Mouse (Mus musculus) forebrain, embryonic 14.5 days (tissue): ENCODE results near the gene Mllt6. TPM values are rescaled to one million over a fixed set of nuclear protein-coding genes. Genes with fewer than 3 reads are reported as not detected.

Source experiments
- ATAC-seq: fragments of 200-750 bp; cut with Nextera tagmentation; 2 replicates; pipeline ENCODE4 v1.8.0; 2017; ENCODE audit warnings: mild to moderate bottlenecking, moderate library complexity
- DNase-seq: peaks from one replicate; pipeline ENCODE4 v3.0.0-alpha.2; 2015; ENCODE audit warnings: low spot score
- H3K27ac ChIP-seq: fragments of 300-500 bp; sonication (generic); 2 replicates; pipeline ENCODE4 v1.5.1; 2014; ENCODE audit warnings: low read depth, mild to moderate bottlenecking, control low read depth, low read length, moderate library complexity
- H3K27me3 ChIP-seq: fragments of 300-500 bp; sonication (generic); replicated peaks from 2 replicates; pipeline ENCODE4 v1.6.1; 2014; ENCODE audit warnings: low read length, control low read depth, mixed read lengths; ENCODE audit not compliant: control insufficient read depth, insufficient read depth
- H3K36me3 ChIP-seq: fragments of 300-500 bp; sonication (generic); 2 replicates; pipeline ENCODE4 v1.6.1; 2014; ENCODE audit warnings: low read length, control low read depth; ENCODE audit not compliant: control insufficient read depth, insufficient read depth
- H3K4me1 ChIP-seq: fragments of 300-500 bp; sonication (generic); 2 replicates; pipeline ENCODE4 v1.6.1; 2014; ENCODE audit warnings: antibody characterized with exemption, low read length, control low read depth; ENCODE audit not compliant: control insufficient read depth, insufficient read depth
- H3K4me2 ChIP-seq: fragments of 300-500 bp; sonication (generic); 2 replicates; pipeline ENCODE4 v1.6.1; 2014; ENCODE audit warnings: mild to moderate bottlenecking, control low read depth, low read length
- H3K4me3 ChIP-seq: fragments of 300-500 bp; sonication (generic); 2 replicates; pipeline ENCODE4 v1.5.1; 2014; ENCODE audit warnings: low read depth, low read length, control low read depth
- H3K9ac ChIP-seq: fragments of 300-500 bp; sonication (generic); 2 replicates; pipeline ENCODE4 v1.6.1; 2014; ENCODE audit warnings: mild to moderate bottlenecking, low read length, control low read depth, moderate library complexity
- H3K9me3 ChIP-seq: fragments of 300-500 bp; sonication (generic); replicated peaks from 2 replicates; pipeline ENCODE4 v1.6.1; 2016; ENCODE audit warnings: low read length, control low read depth, mixed read lengths; ENCODE audit not compliant: control insufficient read depth
- WGBS: fragments of 180-500 bp; shearing (Covaris S2); extraction: QIAGEN DNeasy Blood & Tissue Kit; methylation state at CpG from one replicate; pipeline ENCODE4 v1.1.7; 2014; 5-methylcytosine and 5-hydroxymethylcytosine counted together
- polyA plus RNA-seq: library from polyadenylated mRNA; unstranded; fragments of >200 nt; fragmentation: Nextera tagmentation; extraction: Ambion mirVana; gene quantifications from 2 replicates; pipeline ENCODE4 v1.2.1, GENCODE M21; 2014

Gene Mllt6
- polyA plus RNA-seq, 1 experiment from 2014 or later, result 5.0 TPM

DNA sequence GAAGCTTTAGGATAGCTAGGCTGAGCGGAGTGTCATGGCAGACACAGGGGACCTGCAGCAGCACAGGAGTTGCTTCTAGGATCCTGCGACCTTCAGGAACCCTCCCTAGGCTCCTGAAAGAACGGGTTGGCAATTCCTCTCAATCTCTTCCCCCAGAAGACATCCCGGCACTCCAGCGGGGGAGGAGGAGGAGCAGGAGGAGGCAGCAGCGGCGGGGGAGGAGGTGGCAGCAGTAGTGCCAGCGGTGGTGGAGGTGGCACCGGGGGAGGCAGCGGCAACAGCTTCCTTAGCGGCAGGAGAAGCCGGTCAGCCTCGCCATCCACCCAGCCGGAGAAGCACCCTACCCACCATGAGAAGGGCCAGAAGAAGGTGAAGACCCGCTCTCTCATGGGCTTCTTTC is 6.1 kb downstream of the Mllt6 start:
- no peaks in the 10 kb centered on the region for H3K9me3 ChIP-seq
- no peaks in the 10 kb centered on the region for H3K27me3 ChIP-seq
- peak overlapping the region; percentile 58; the same call in 1 of the 2 replicates for H3K27ac ChIP-seq
- no peak overlapping the region for H3K4me3 ChIP-seq
- no peak overlapping the region for H3K9ac ChIP-seq
- WGBS, result 41% methylated on average over 15 of the region's 15 CpGs
- no peak overlapping the region for H3K4me2 ChIP-seq
- H3K4me1 ChIP-seq, result peaks cover 21% of the 10 kb centered on the region
- ATAC-seq (no peak), DNase-seq (no peak)
- H3K36me3 ChIP-seq, result peaks cover 76% of the 10 kb centered on the region

- Histone ChIP-seq H3K27me3 (no peaks in the 10 kb centered on the region), H3K9me3 (no peaks in the 10 kb centered on the region), H3K9ac (no peak overlapping the region), H3K36me3 (peaks cover 82% of the 10 kb centered on the region), H3K4me1 (peaks cover 18% of the 10 kb centered on the region), H3K4me2 (no peak overlapping the region), H3K27ac (peak overlapping the region; percentile 58; the same call in 1 of the 2 replicates), H3K4me3 (no peak overlapping the region)
- DNase-seq (peak; percentile 70), ATAC-seq (peak; percentile 60)
- WGBS, result 31% methylated on average over 6 of the region's 6 CpGs
These were observed 6.6 kb downstream of the Mllt6 start for GRCm38 (mm10) chr11:97669829-97670228.

DNA sequence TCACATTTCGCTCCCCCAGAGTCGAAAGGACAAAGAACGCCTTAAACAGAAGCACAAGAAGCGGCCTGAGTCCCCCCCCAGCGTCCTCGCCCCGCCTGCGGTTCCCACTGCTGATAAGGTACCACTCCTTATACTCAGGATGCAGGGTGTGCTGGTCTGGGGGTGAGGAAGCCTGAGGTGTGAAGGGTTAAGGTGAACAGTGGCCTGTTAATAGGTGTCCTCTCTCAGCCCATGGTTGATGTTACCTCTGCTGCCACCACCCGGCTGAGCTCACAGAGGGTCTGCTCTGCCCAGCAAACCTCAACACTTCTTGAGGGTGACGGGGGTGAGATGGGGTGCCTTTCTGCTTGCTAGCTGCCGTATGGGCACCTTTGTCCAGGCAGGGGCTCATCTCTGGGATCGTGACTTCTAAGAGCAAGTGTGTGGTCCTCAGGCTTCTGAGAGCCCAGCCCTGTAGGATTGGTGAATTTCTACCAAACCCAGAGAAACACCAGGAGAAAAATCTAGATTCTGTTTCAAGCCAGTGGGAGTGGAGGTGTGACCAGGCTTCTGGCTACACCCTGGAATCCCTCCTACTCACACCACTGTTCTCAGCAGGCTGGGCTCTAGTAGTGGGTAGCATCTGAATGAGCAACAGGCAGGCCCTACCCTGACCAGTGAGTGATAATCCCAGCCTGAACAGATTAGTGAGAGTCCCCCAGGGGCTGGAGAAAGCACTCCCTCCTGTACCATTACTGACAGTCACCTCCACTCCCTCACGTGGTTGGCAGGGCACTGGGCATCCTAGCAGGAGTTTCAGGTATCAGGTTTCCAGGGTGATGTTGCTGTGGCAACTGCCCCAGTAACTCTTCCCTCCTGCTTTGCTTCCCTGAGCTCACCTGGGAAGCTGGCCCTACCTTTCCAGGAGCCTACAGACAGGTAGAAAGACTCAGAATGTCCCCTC is 7.3 kb downstream of the Mllt6 start:
- Histone ChIP-seq H3K4me3 (no peak overlapping the region), H3K27me3 (no peaks in the 10 kb centered on the region), H3K36me3 (peaks cover 88% of the 10 kb centered on the region), H3K4me1 (peaks cover 15% of the 10 kb centered on the region), H3K9ac (no peak overlapping the region), H3K27ac (no peak overlapping the region; the same call in 1 of the 2 replicates), H3K9me3 (no peaks in the 10 kb centered on the region), H3K4me2 (no peak overlapping the region)
- WGBS, result 69% methylated on average over 13 of the region's 13 CpGs
- no peak for ATAC-seq
- no peak for DNase-seq

DNA sequence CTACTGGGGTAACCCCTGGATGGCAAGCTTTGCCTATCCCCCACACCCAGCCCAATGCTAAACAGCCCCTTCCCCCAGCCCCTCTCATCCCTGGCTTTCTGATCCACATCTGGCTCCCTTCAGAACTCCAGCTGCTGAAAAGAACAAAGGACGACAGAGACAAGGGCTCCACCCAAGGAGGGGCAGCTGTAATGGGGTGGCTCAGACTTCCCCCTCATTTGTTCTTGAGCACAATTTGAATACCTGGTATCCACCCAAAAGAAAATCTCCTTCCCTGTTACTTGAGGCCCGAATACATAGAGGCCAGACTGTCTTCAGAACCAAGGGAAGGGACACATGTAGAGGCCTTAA is 7.9 kb downstream of the Mllt6 start:
- Histone ChIP-seq H3K9ac (no peak overlapping the region), H3K27ac (no peak overlapping the region), H3K4me2 (no peak overlapping the region), H3K4me3 (no peak overlapping the region), H3K9me3 (no peaks in the 10 kb centered on the region), H3K27me3 (no peaks in the 10 kb centered on the region), H3K4me1 (peaks cover 15% of the 10 kb centered on the region), H3K36me3 (peaks cover 92% of the 10 kb centered on the region)
- WGBS, result 40% methylated on average over 2 of the region's 2 CpGs
- ATAC-seq, result no peak
- DNase-seq, result no peak

DNA sequence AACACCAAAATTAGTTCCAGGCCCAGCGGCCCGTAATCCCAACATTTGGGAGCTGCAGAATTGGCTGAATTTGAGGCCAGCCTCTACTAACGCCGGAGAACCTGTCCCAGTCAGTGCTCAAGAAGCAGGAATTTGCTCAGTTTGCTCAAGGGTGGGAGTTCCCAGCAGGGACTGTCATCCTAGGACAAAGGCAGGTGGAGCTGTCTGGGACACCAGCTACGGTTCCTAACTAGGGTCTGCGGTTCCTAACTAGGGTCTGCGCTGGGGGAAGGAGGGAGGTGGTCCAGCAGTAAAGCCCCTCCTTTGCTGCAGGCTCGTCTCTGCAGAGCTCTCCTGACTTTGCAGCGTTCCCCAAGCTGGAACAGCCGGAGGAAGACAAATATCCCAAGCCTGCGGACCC is 9.9 kb downstream of the Mllt6 start:
- ATAC-seq (no peak), DNase-seq (no peak)
- Histone ChIP-seq H3K9me3 (no peaks in the 10 kb centered on the region), H3K4me2 (no peak overlapping the region), H3K36me3 (peaks cover 88% of the 10 kb centered on the region), H3K27me3 (no peaks in the 10 kb centered on the region), H3K4me1 (peaks cover 20% of the 10 kb centered on the region), H3K27ac (no peak overlapping the region), H3K9ac (no peak overlapping the region), H3K4me3 (no peak overlapping the region)
- 81% methylated on average over 11 of the region's 11 CpGs for WGBS

DNA sequence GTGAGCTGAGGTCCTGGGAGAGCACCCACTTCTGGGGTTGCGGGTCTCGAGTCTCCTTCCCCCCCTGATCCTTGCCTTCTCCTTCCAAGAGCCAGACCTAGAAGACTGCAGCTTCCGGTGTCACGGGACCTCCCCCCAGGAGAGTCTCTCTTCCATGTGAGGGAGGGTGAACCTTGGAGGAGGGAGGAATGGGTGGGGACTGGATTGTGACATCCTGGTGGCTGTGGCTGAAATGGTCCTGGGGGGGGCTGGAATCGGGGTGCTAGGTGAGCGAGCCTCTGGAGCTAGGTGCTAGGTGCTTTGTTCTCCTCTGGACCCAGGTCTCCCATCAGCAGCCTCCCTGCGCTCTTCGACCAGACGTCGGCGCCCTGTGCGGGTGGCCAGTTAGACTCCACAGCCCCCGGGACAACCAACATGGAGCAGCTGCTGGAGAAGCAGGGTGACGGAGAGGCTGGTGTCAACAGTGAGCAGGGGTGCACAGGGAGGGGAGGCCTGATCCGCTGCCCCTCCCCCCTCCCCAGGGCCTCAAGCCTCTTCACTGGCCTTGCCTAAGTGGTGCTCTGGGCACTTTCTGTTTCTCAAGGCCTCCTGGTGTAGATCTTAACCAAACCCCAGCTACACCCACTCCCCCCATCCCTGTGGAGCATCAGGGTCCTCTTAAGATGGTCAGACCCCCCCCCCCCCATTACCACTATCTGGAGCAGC is 13.0 kb downstream of the Mllt6 start:
- Histone ChIP-seq H3K36me3 (peaks cover 88% of the 10 kb centered on the region), H3K9me3 (no peaks in the 10 kb centered on the region), H3K4me3 (no peak overlapping the region), H3K4me2 (no peak overlapping the region), H3K27me3 (no peaks in the 10 kb centered on the region), H3K9ac (no peak overlapping the region), H3K27ac (no peak overlapping the region), H3K4me1 (peaks cover 5% of the 10 kb centered on the region)
- DNase-seq, result no peak
- WGBS, result 79% methylated on average over 15 of the region's 15 CpGs
- ATAC-seq, result no peak

DNA sequence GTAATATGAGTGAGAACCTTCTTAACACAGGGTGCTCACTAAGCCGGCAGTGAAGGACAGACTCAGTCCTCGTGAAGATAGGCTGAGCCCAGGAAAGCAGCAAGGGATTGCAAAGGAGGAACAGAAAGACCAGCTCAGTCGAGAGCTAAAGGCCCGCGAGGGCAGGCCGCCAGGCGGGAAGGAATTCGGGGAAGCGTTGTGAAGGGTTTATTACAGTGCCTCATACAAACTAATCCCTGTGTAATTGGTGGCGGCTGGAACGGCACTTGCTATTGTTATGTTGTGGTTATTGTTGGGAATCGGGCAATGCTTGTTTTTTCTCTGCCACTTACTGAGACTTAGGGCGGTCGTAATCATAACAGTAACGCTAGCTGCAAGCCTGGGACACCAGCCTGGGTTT is 14.2 kb downstream of the Mllt6 start:
- H3K36me3 ChIP-seq, result peaks cover 88% of the 10 kb centered on the region
- peaks cover 5% of the 10 kb centered on the region for H3K4me1 ChIP-seq
- no peaks in the 10 kb centered on the region for H3K27me3 ChIP-seq
- H3K9ac ChIP-seq, result no peak overlapping the region
- DNase-seq (peak; percentile 64), ATAC-seq (no peak)
- H3K27ac ChIP-seq, result peak overlapping the region; percentile 33; the same call in 1 of the 2 replicates
- H3K4me2 ChIP-seq, result no peak overlapping the region
- H3K4me3 ChIP-seq, result no peak overlapping the region
- no peaks in the 10 kb centered on the region for H3K9me3 ChIP-seq
- 8% methylated on average over 15 of the region's 15 CpGs for WGBS

GRCm38 (mm10) chr11:97677842-97678241 is 14.6 kb downstream of the Mllt6 start:
- Histone ChIP-seq H3K9me3 (no peaks in the 10 kb centered on the region), H3K27me3 (no peaks in the 10 kb centered on the region), H3K9ac (peak overlapping the region; percentile 25; the same call in 1 of the 2 replicates), H3K4me3 (no peak overlapping the region), H3K27ac (peak overlapping the region; percentile 33; the same call in 1 of the 2 replicates), H3K4me2 (no peak overlapping the region), H3K4me1 (peaks cover 5% of the 10 kb centered on the region), H3K36me3 (peaks cover 87% of the 10 kb centered on the region)
- WGBS, result 45% methylated on average over 8 of the region's 8 CpGs
- ATAC-seq, result 0 out of 2 replicates have a peak, but pooled peaks have one; percentile 9
- no peak for DNase-seq
